Mouse (Mus musculus) left cerebral cortex, postnatal 4 days (tissue): ENCODE results near the gene Tmem150b. TPM values are rescaled to one million over a fixed set of nuclear protein-coding genes. Genes with fewer than 3 reads are reported as not detected.

Experiments used
- DNase-seq: peaks from one replicate; pipeline ENCODE4 v3.0.0-alpha.2; 2022
- intact Hi-C: fragments of 180-260 bp; cut with DNase I; formaldehyde crosslinking; loops from one replicate; pipeline ENCODE4 v1.15.1; 2025
- total RNA-seq, 2 experiments: library from RNA; stranded (reverse); gene quantifications; 2 replicates each; pipeline ENCODE4 v1.2.3; 2021

The Tmem150b gene
- total RNA-seq, 2 experiments from 2014 or later = not detected

- intact Hi-C loops = no loop called here
- DNase-seq = no peak
These were observed 56.5 kb downstream of the Tmem150b start for GRCm38 (mm10) chr7:4668506-4668905.

- intact Hi-C loops = no loop called here
- DNase-seq = no peak
These were observed 58.2 kb downstream of the Tmem150b start for GRCm38 (mm10) chr7:4666871-4667270.

GRCm38 (mm10) chr7:4663742-4664141 is 61.3 kb downstream of the Tmem150b start:
- intact Hi-C loops = no loop called here
- no peak for DNase-seq

DNA sequence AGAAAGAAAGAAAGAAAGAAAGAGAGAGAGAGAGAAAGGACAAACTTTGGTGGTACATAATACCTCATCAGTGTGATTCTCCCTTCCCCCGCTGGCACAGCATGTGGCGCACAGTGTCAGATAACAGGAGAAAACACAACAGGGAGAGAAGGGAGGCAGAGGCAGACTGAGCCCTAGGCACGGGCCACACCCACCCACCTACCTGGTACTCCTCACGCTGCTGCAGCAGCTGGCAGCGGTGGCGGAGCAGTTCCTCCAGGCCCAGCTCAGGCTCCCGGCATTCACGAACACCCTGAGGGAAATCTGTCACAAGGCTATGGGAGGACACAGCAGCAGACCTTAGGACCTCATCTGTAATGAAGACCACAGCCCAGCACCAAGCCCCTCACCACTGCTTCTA is 61.9 kb downstream of the Tmem150b start:
- no peak for DNase-seq
- intact Hi-C loops = no loop called here

GRCm38 (mm10) chr7:4659911-4660443 is 65.1 kb downstream of the Tmem150b start:
- DNase-seq = no peak
- intact Hi-C loops = no loop called here

GRCm38 (mm10) chr7:4658912-4659551 is 66.0 kb downstream of the Tmem150b start, which contains the start of gene Ppp6r1:
Gene Ppp6r1, minus strand, starts transcription at chr7:4659019.
- intact Hi-C loops = no loop called here
- DNase-seq = peak; percentile 97

- intact Hi-C loops = no loop called here
- peak; percentile 55 for DNase-seq
These were observed 66.7 kb downstream of the Tmem150b start for GRCm38 (mm10) chr7:4658128-4658907.

GRCm38 (mm10) chr7:4657521-4658127 is 67.4 kb downstream of the Tmem150b start:
- intact Hi-C loops = no loop called here
- DNase-seq = no peak

Other genes with a start within 250 kb of the Tmem150b start
- 100 to 1,000 TPM; 123 to 135 TPM for gene Ppp1r12c, start 223.6 kb downstream of the Tmem150b start, total RNA-seq
- gene Tnnt1, start 208.9 kb downstream of the Tmem150b start, total RNA-seq = 1 to 10 TPM in 1 of 2 experiments, under 1 TPM in 1; 0.89 to 1.0 TPM
- 1 to 10 TPM; 1.8 to 2.0 TPM for gene Tnni3, start 201.0 kb downstream of the Tmem150b start, total RNA-seq
- gene Dnaaf3, start 192.8 kb downstream of the Tmem150b start, total RNA-seq = under 1 TPM; 0.50 to 0.77 TPM
- gene Syt5, start 177.7 kb downstream of the Tmem150b start, total RNA-seq = 100 to 1,000 TPM; 205 to 208 TPM
- gene Ptprh, start 121.2 kb downstream of the Tmem150b start, total RNA-seq = 1 to 10 TPM; 1.7 to 2.1 TPM
- 10 to 100 TPM; 12.5 to 14.8 TPM for gene Tmem86b, start 93.8 kb downstream of the Tmem150b start, total RNA-seq
- gene Ppp6r1, start 66.2 kb downstream of the Tmem150b start, total RNA-seq = 10 to 100 TPM; 87.9 to 89.1 TPM
- 100 to 1,000 TPM in 1 of 2 experiments, 10 to 100 TPM in 1; 99.7 to 111 TPM for gene Hspbp1, start 40.2 kb downstream of the Tmem150b start, total RNA-seq
- gene Brsk1, start 34.6 kb downstream of the Tmem150b start, total RNA-seq = 100 to 1,000 TPM; 258 to 262 TPM
- gene Kmt5c, start 14.9 kb upstream of the Tmem150b start, total RNA-seq = 10 to 100 TPM; 53.2 to 58.9 TPM
- 1 to 10 TPM; 7.3 to 8.8 TPM for gene Cox6b2, start 27.8 kb upstream of the Tmem150b start, total RNA-seq
- not detected for gene Fam71e2, start 46.1 kb upstream of the Tmem150b start, total RNA-seq
- gene Il11, start 57.6 kb upstream of the Tmem150b start, total RNA-seq = 1 to 10 TPM in 1 of 2 experiments, under 1 TPM in 1; 0.82 to 1.2 TPM
- not detected for gene Tmem190, start 57.7 kb upstream of the Tmem150b start, total RNA-seq
- 1 to 10 TPM; 5.5 to 6.0 TPM for gene Tmem238, start 64.4 kb upstream of the Tmem150b start, total RNA-seq
- gene Rpl28, start 67.6 kb upstream of the Tmem150b start, total RNA-seq = 100 to 1,000 TPM; 603 to 645 TPM
- gene Ube2s, start 87.3 kb upstream of the Tmem150b start, total RNA-seq = 100 to 1,000 TPM; 176 to 203 TPM
- gene Shisa7, start 119.4 kb upstream of the Tmem150b start, total RNA-seq = 100 to 1,000 TPM; 112 to 126 TPM
- gene Isoc2b, start 145.0 kb upstream of the Tmem150b start, total RNA-seq = 1 to 10 TPM; 1.2 to 1.9 TPM
- 1 to 10 TPM; 6.2 to 6.5 TPM for gene Isoc2a, start 151.9 kb upstream of the Tmem150b start, total RNA-seq
- under 1 TPM; 0.50 to 0.74 TPM for gene Gm36210, start 181.3 kb upstream of the Tmem150b start, total RNA-seq
- gene Zfp628, start 190.0 kb upstream of the Tmem150b start, total RNA-seq = 10 to 100 TPM; 21.1 to 21.4 TPM
- 10 to 100 TPM; 50.8 to 51.5 TPM for gene Nat14, start 196.8 kb upstream of the Tmem150b start, total RNA-seq
- gene Ssc5d, start 200.5 kb upstream of the Tmem150b start, total RNA-seq = 1 to 10 TPM; 3.1 to 3.6 TPM
- gene Sbk2, start 239.2 kb upstream of the Tmem150b start, total RNA-seq = not detected
- gene Sbk3, start 245.9 kb upstream of the Tmem150b start, total RNA-seq = 1 to 10 TPM; 1.4 to 1.5 TPM